Mouse (Mus musculus) activated CD4-positive, CD25-positive, alpha-beta regulatory T cell (primary cell): ENCODE data around the gene Atp6v1fnb. TPM values are rescaled to one million over a fixed set of nuclear protein-coding genes. Genes with fewer than 3 reads are reported as not detected.

Experiments used
- polyA plus RNA-seq, 2 experiments: library from polyadenylated mRNA; unstranded; fragments of 100-300 nt; shearing (Covaris generic); gene quantifications; one replicate each; pipeline ENCODE4 v1.2.1; 2017

Atp6v1fnb gene
- polyA plus RNA-seq, result under 1 TPM in 1 of 2 experiments, not detected in 1; 0.43 TPM

GRCm38 (mm10) chr6:29471137-29471536 is at the start of gene Atp6v1fnb:
Gene Atp6v1fnb, plus strand, starts transcription at chr6:29471437.

DNA sequence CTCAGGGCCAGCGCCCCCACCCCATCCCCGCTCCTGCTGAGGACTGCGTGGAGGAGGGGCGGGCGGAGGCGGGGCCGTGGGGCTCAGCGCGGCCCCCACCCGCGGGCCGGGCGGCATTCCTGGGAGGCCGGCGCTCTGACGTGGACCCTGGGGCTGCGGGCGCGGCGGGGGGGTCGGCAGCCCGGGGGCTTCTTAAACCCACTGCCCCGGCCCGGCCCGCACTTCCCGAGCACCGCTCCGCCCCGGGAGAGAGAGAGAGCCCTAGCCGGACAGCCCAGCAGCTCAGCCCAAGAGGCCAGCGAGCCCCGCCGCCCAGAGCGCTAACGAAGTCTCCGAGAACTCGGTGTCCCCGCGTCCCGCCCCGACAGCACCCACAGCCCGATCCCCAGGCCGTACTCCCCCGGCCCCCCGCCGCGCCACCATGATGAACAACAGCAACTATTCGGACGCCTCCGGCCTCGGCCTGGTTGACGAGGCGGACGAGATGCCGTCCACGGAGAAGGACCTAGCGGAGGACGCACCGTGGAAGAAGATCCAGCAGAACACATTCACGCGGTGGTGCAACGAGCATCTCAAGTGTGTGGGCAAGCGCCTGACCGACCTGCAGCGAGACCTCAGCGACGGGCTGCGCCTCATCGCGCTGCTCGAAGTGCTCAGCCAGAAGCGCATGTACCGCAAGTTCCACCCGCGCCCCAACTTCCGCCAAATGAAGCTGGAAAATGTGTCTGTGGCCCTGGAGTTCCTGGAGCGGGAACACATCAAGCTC is 38.0 kb upstream of the Atp6v1fnb start, which contains the start of gene Flnc:
Flnc (plus strand) TSS at position 219 of the 766 bp plus-strand sequence.

DNA sequence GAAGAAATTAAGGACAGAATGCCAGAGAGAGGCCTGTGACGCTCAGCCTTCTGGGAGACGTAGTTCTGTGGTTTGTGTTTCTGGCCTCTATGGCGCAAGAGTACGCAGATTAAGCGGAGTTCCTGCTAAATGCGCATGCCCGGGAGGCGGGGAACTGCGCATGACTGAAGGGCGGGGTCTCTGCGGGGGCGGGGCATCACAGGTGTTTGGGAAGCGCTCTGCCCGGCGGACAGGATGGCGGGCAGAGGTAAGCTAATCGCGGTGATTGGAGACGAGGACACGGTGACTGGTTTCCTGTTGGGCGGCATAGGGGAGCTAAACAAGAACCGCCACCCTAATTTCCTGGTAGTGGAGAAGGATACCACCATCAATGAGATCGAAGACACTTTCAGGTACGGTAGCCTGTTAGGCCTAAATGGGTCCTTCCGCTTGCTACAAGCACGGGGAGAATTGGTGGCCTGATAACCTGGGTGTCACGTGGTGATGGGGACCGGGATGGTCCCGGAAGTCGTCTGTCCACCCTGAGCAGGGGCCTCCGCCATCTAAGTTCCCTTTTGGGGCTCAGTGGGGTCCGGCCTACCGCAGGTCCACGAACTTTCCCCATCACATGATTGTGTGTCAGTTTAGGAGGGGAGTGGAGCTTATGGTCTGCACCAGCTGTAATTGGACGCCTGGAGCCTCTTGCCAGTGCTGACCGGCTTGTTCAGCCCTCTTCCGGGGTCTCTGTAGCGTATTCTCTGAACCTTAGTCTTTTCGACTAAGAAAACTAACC is 3.5 kb upstream of the Atp6v1fnb start, which contains the start of gene Atp6v1f:
Atp6v1f (plus strand) TSS at position 136 of the 772 bp plus-strand sequence.

DNA sequence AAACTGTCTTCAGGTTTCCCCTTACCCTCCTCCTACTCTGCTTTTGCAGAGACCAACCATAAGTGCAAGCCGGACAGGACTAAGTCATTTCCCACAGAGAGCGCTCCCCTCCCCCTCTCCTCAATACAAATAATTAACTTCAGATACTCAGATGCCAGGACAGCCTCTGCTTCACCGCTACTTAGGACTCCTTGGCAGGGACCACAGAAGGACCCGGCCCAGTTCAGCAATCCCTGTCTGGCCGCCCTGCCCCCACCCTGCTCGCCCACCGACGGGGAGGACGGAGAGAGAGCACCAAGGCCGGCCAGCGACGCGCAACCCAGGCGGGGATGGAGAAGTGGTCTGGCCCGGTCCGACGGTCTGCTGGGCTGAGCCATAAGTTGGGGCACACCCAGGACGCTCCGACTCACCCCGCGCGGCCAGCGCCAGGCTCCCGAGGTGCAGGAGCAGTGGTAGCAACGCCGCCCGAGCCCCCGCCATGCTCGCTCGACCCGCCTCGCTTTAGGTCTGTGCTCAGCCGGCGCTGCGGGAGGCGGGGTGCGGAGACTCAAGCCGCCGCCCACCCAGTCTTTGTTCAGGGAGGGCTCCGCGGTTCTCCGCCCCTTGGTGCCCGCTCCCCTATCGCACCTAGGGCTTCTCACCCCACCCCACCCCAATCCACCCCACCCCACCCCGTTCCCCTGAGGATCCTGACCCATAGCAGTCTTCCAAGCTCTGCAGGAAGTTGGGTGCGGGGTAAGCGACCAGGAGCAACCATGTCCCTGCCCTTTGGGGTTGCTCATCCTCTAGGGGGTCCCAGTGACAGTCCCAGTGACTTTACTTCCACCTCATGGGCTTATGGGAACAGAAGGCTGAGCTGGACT is 36.4 kb downstream of the Atp6v1fnb start, which contains the start of gene Kcp:
Kcp (minus strand) TSS at position 506 of the 863 bp plus-strand sequence.

Other genes starting within 250 kb of the Atp6v1fnb start
- 10 to 100 TPM; 21.0 to 65.3 TPM for gene Hilpda, start 198.9 kb upstream of the Atp6v1fnb start, polyA plus RNA-seq
- gene Fam71f2, start 191.8 kb upstream of the Atp6v1fnb start, polyA plus RNA-seq, result under 1 TPM; 0.21 to 0.84 TPM
- gene Fam71f1, start 152.3 kb upstream of the Atp6v1fnb start, polyA plus RNA-seq, result not detected
- 10 to 100 TPM; 77.0 to 88.0 TPM for gene Calu, start 123.4 kb upstream of the Atp6v1fnb start, polyA plus RNA-seq
- gene Opn1sw, start 83.0 kb upstream of the Atp6v1fnb start, polyA plus RNA-seq, result under 1 TPM; 0.24 to 0.36 TPM
- under 1 TPM; 0.17 to 0.79 TPM for gene Ccdc136, start 75.1 kb upstream of the Atp6v1fnb start, polyA plus RNA-seq
- gene Flnc, start 38.2 kb upstream of the Atp6v1fnb start, polyA plus RNA-seq, result under 1 TPM in 1 of 2 experiments, not detected in 1; 0.11 TPM
- 100 to 1,000 TPM; 386 to 451 TPM for gene Atp6v1f, start 3.7 kb upstream of the Atp6v1fnb start, polyA plus RNA-seq
- under 1 TPM; 0.20 to 0.42 TPM for gene Kcp, start 36.5 kb downstream of the Atp6v1fnb start, polyA plus RNA-seq
- gene Irf5, start 55.2 kb downstream of the Atp6v1fnb start, polyA plus RNA-seq, result 10 to 100 TPM; 13.0 to 36.4 TPM
- 10 to 100 TPM; 75.4 to 77.7 TPM for gene Tnpo3, start 138.4 kb downstream of the Atp6v1fnb start, polyA plus RNA-seq
- gene Tspan33, start 222.8 kb downstream of the Atp6v1fnb start, polyA plus RNA-seq, result 1 to 10 TPM; 1.2 TPM